Mouse (Mus musculus): ENCODE data around the gene Prune1.

Prune1 gene

GRCm38 (mm10) chr3:95281216-95282126 is at the start of gene Prune1, which contains the start of gene Mindy1:
Gene Prune1, minus strand, starts transcription at chr3:95282076.
Gene Mindy1, plus strand, starts transcription at chr3:95281345.
- peak; percentile 99 for DNase-seq

- no peak for DNase-seq
Observed at GRCm38 (mm10) chr3:95331528-95331927, 49.7 kb upstream of the Prune1 start.

GRCm38 (mm10) chr3:95328803-95329404 is 47.0 kb upstream of the Prune1 start:
- no peak for DNase-seq

GRCm38 (mm10) chr3:95324454-95325144 is 42.7 kb upstream of the Prune1 start:
- no peak for DNase-seq

GRCm38 (mm10) chr3:95323429-95323828 is 41.6 kb upstream of the Prune1 start:
- no peak for DNase-seq

- no peak for DNase-seq
Observed at GRCm38 (mm10) chr3:95319701-95320625, 38.1 kb upstream of the Prune1 start.

GRCm38 (mm10) chr3:95319110-95319509 is 37.2 kb upstream of the Prune1 start:
- no peak for DNase-seq

- no peak for DNase-seq
Observed at GRCm38 (mm10) chr3:95318548-95318947, 36.7 kb upstream of the Prune1 start.

GRCm38 (mm10) chr3:95317414-95318080 is 35.7 kb upstream of the Prune1 start:
- DNase-seq: no peak

- DNase-seq: no peak
Observed at GRCm38 (mm10) chr3:95315844-95316550, 34.1 kb upstream of the Prune1 start.

GRCm38 (mm10) chr3:95315094-95315843 is 33.4 kb upstream of the Prune1 start:
- DNase-seq: peak; percentile 66

GRCm38 (mm10) chr3:95314486-95315093 is 32.7 kb upstream of the Prune1 start, which contains the start of gene Cers2:
Gene Cers2, plus strand, starts transcription at chr3:95314791.
- no peak for DNase-seq

- DNase-seq: no peak
Observed at GRCm38 (mm10) chr3:95314075-95314474, 32.2 kb upstream of the Prune1 start.

- DNase-seq: no peak
Observed at GRCm38 (mm10) chr3:95313476-95313875, 31.6 kb upstream of the Prune1 start.

GRCm38 (mm10) chr3:95312623-95313022 is 30.7 kb upstream of the Prune1 start:
- DNase-seq: no peak

- DNase-seq: peak; percentile 68
Observed at GRCm38 (mm10) chr3:95310968-95311882, 29.3 kb upstream of the Prune1 start.

GRCm38 (mm10) chr3:95310496-95310895 is 28.6 kb upstream of the Prune1 start:
- DNase-seq: no peak

- no peak for DNase-seq
Observed at GRCm38 (mm10) chr3:95307100-95307499, 25.2 kb upstream of the Prune1 start, which contains the start of gene Anxa9. Gene Anxa9, minus strand, starts transcription at chr3:95307176.

GRCm38 (mm10) chr3:95306244-95306643 is 24.4 kb upstream of the Prune1 start:
- no peak for DNase-seq

Measured in cerebellum, adult 8-10 months (tissue).